Mouse (Mus musculus): ENCODE measurements at regions not wholly inside any gene's neighbourhood (a gene's known extent, or its start where the extent isn't known, plus 50 kb on each side); places are given as distances from the start of the nearest gene placed in this dataset.

- Histone ChIP-seq H3K27me3 (ENCODE audit: control insufficient read depth, insufficient read depth, low read length) (no peaks in the 10 kb centered on the region), H3K27ac (ENCODE audit: insufficient read depth, low read depth, low read length) (no peak overlapping the region), H3K36me3 (ENCODE audit: control insufficient read depth, insufficient read depth, low read length) (no peaks in the 10 kb centered on the region), H3K4me3 (ENCODE audit: low read depth, low read length) (no peak overlapping the region), H3K4me1 (ENCODE audit: control insufficient read depth, insufficient read depth, insufficient read length, low read length) (no peaks in the 10 kb centered on the region)
- TF ChIP-seq CTCF (IDR thresholded peaks at IDR 0.05; ENCODE audit: extremely low read depth, insufficient read length, insufficient replicate concordance, low read depth, low read length) (no peak), POLR2A (IDR thresholded peaks at IDR 0.05; ENCODE audit: low read depth, low read length) (no peak)
- WGBS, result 91% methylated on average over 7 of the region's 7 CpGs
These were observed 154.5 kb upstream of the Smim23 start for GRCm38 (mm10) chr11:32978899-32979298.

- no peak for TF ChIP-seq CTCF (IDR thresholded peaks at IDR 0.05; ENCODE audit: extremely low read depth, insufficient read length, insufficient replicate concordance, low read depth, low read length)
- no peak for TF ChIP-seq POLR2A (IDR thresholded peaks at IDR 0.05; ENCODE audit: low read depth, low read length)
- 78% methylated on average over 2 of the region's 2 CpGs for WGBS
- Histone ChIP-seq H3K36me3 (ENCODE audit: control insufficient read depth, insufficient read depth, low read length) (no peaks in the 10 kb centered on the region), H3K4me1 (ENCODE audit: control insufficient read depth, insufficient read depth, insufficient read length, low read length) (no peaks in the 10 kb centered on the region), H3K27ac (ENCODE audit: insufficient read depth, low read depth, low read length) (no peak overlapping the region), H3K4me3 (ENCODE audit: low read depth, low read length) (no peak overlapping the region), H3K27me3 (ENCODE audit: control insufficient read depth, insufficient read depth, low read length) (no peaks in the 10 kb centered on the region)
These were observed 152.2 kb upstream of the Smim23 start for GRCm38 (mm10) chr11:32976572-32976971.

- H3K4me1 ChIP-seq (ENCODE audit: control insufficient read depth, insufficient read depth, insufficient read length, low read length), result no peaks in the 10 kb centered on the region
- no peaks in the 10 kb centered on the region for H3K36me3 ChIP-seq (ENCODE audit: control insufficient read depth, insufficient read depth, low read length)
- no peaks in the 10 kb centered on the region for H3K27me3 ChIP-seq (ENCODE audit: control insufficient read depth, insufficient read depth, low read length)
- H3K27ac ChIP-seq (ENCODE audit: insufficient read depth, low read depth, low read length), result no peak overlapping the region
- H3K4me3 ChIP-seq (ENCODE audit: low read depth, low read length), result no peak overlapping the region
- WGBS, result 63% methylated on average over 4 of the region's 4 CpGs
- TF ChIP-seq POLR2A (IDR thresholded peaks at IDR 0.05; ENCODE audit: low read depth, low read length), result no peak
These were observed 149.0 kb upstream of the Smim23 start for GRCm38 (mm10) chr11:32973453-32973852.

- Histone ChIP-seq H3K27ac (ENCODE audit: insufficient read depth, low read depth, low read length) (no peak overlapping the region), H3K27me3 (ENCODE audit: control insufficient read depth, insufficient read depth, low read length) (no peaks in the 10 kb centered on the region), H3K36me3 (ENCODE audit: control insufficient read depth, insufficient read depth, low read length) (no peaks in the 10 kb centered on the region), H3K4me3 (ENCODE audit: low read depth, low read length) (no peak overlapping the region), H3K4me1 (ENCODE audit: control insufficient read depth, insufficient read depth, insufficient read length, low read length) (no peaks in the 10 kb centered on the region)
- TF ChIP-seq POLR2A (IDR thresholded peaks at IDR 0.05; ENCODE audit: low read depth, low read length) (no peak), CTCF (IDR thresholded peaks at IDR 0.05; ENCODE audit: extremely low read depth, insufficient read length, insufficient replicate concordance, low read depth, low read length) (no peak)
- 57% methylated on average over 2 of the region's 2 CpGs for WGBS
These were observed 141.0 kb upstream of the Smim23 start for GRCm38 (mm10) chr11:32965418-32965817.

- TF ChIP-seq POLR2A (IDR thresholded peaks at IDR 0.05; ENCODE audit: low read depth, low read length) (no peak), CTCF (IDR thresholded peaks at IDR 0.05; ENCODE audit: extremely low read depth, insufficient read length, insufficient replicate concordance, low read depth, low read length) (no peak)
- WGBS, result 42% methylated on average over 6 of the region's 6 CpGs
- Histone ChIP-seq H3K4me3 (ENCODE audit: low read depth, low read length) (no peak overlapping the region), H3K4me1 (ENCODE audit: control insufficient read depth, insufficient read depth, insufficient read length, low read length) (no peaks in the 10 kb centered on the region), H3K27me3 (ENCODE audit: control insufficient read depth, insufficient read depth, low read length) (no peaks in the 10 kb centered on the region), H3K27ac (ENCODE audit: insufficient read depth, low read depth, low read length) (no peak overlapping the region), H3K36me3 (ENCODE audit: control insufficient read depth, insufficient read depth, low read length) (no peaks in the 10 kb centered on the region)
These were observed 139.4 kb upstream of the Smim23 start for GRCm38 (mm10) chr11:32963625-32964293.

GRCm38 (mm10) chr11:32961600-32961999 is 137.2 kb upstream of the Smim23 start:
- Histone ChIP-seq H3K36me3 (ENCODE audit: control insufficient read depth, insufficient read depth, low read length) (no peaks in the 10 kb centered on the region), H3K4me1 (ENCODE audit: control insufficient read depth, insufficient read depth, insufficient read length, low read length) (no peaks in the 10 kb centered on the region), H3K27ac (ENCODE audit: insufficient read depth, low read depth, low read length) (no peak overlapping the region), H3K4me3 (ENCODE audit: low read depth, low read length) (no peak overlapping the region), H3K27me3 (ENCODE audit: control insufficient read depth, insufficient read depth, low read length) (no peaks in the 10 kb centered on the region)
- 71% methylated on average over 3 of the region's 3 CpGs for WGBS
- TF ChIP-seq POLR2A (IDR thresholded peaks at IDR 0.05; ENCODE audit: low read depth, low read length) (no peak), CTCF (IDR thresholded peaks at IDR 0.05; ENCODE audit: extremely low read depth, insufficient read length, insufficient replicate concordance, low read depth, low read length) (peak; percentile 31; the same call in 1 of the 2 replicates)

- no peak overlapping the region for H3K4me3 ChIP-seq (ENCODE audit: low read depth, low read length)
- H3K27me3 ChIP-seq (ENCODE audit: control insufficient read depth, insufficient read depth, low read length), result no peaks in the 10 kb centered on the region
- 63% methylated on average over 5 of the region's 5 CpGs for WGBS
- TF ChIP-seq CTCF (IDR thresholded peaks at IDR 0.05; ENCODE audit: extremely low read depth, insufficient read length, insufficient replicate concordance, low read depth, low read length) (no peak), POLR2A (IDR thresholded peaks at IDR 0.05; ENCODE audit: low read depth, low read length) (no peak)
- H3K4me1 ChIP-seq (ENCODE audit: control insufficient read depth, insufficient read depth, insufficient read length, low read length), result no peaks in the 10 kb centered on the region
- H3K36me3 ChIP-seq (ENCODE audit: control insufficient read depth, insufficient read depth, low read length), result no peaks in the 10 kb centered on the region
- H3K27ac ChIP-seq (ENCODE audit: insufficient read depth, low read depth, low read length), result no peak overlapping the region
These were observed 134.6 kb upstream of the Smim23 start for GRCm38 (mm10) chr11:32958961-32959360.

Measured in small intestine, adult 2 months (tissue).